Mouse (Mus musculus) left cerebral cortex, adult 8-10 months (tissue): Measurements from ENCODE around the gene Ppp1r1b. TPM values are rescaled to one million over a fixed set of nuclear protein-coding genes. Genes with fewer than 3 reads are reported as not detected.
A peak's percentile ranks its signal among the peaks of the same experiment; 100 is the strongest.

Experiments used
- DNase-seq, 2 experiments: peaks; one replicate each; pipeline ENCODE4 v3.0.0; 2022; ENCODE audit warnings: low spot score in 2 of 2
- total RNA-seq, 4 experiments: library from RNA; stranded (reverse); gene quantifications; 2 replicates each; pipeline ENCODE4 v1.2.4; 2022

Gene Ppp1r1b
- total RNA-seq, 4 experiments from 2014 or later, result 502 to 655 (median 573) TPM

- DNase-seq, result no peak
Measured at GRCm38 (mm10) chr11:98328371-98329069, 19.7 kb upstream of the Ppp1r1b start.

- peak in 1 of 2 experiments; percentile 81 for DNase-seq
Measured at GRCm38 (mm10) chr11:98329081-98329959, 18.9 kb upstream of the Ppp1r1b start, which contains the start of gene Neurod2. Gene Neurod2 (minus strand): TSS chr11:98329648.

DNA sequence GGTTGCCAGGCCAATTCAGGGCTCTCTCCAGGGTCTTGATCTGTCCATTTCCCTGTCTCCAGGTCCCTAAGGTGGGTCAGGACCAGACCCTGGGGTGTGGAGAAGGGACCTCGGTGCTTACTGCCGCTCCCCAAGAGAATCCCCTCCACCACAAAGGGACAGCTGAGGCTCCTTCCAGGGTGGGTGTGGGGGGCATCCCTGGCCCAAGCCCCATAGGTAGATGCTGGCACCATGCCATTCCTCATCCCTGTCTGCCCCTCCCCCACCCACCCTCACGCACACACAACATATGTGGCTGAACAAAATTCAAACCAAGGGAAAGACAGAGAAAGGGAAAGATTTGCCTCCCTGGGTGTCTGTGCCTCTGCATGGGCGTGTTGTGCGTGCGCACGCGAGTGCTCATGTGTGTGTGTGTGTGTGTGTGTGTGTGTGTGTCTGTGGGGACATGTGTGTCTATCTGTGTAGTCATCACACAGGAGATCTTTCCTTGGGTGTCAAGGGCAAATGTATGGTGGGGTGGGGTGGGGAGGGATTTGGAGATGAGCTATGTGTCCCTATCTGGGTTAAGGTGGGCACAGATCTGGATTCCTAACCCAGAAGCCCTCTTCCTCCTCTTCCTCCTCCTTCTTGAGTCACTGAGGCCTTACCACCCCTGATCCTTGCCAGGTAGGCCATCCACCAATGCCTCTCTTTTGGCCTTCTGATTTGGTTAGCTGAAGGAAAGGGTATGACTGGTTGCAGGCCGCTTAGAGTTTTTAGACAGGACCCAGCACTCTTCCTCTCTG is 18.1 kb upstream of the Ppp1r1b start:
- DNase-seq, result no peak

DNA sequence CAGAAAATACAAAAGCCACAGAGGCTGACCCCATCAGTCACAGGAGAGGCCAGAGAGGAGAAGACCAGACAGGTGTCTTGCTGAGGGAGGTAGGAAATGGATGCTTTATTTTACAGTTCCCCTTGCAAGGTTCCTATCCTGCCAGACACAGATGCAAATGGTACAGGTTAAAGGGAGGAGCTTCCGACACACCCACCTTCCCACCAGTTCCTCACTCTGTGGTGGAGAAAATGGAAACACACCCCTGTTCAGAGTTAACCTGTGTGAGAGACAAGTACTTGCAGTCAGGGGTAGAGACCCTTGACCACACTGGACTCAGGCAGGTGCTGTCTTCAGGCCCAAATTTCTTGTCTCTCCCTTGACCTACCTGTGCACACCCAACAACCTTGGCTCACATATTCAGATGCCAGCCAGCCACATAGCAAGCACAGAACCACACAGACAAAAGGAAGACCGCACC is 17.4 kb upstream of the Ppp1r1b start:
- DNase-seq, result no peak

DNA sequence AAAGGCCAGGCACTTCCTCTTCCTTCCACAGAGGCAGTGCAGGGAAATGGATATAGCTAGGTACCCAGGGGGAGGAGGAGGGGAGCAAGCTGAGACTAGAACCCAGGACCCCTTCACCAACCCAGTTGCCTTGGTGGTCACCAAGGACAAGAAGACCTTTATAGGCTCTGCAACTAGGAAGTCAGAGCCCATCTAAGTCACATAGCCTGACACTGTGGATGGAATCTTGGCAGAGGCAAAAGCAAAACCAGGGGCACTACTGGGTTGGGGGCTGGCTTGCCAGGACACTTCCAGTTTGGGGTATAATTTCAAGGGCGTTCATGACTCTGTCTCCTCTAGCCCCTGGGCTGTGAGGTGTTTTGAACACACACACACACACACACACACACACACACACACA is 16.8 kb upstream of the Ppp1r1b start:
- DNase-seq, result no peak

DNA sequence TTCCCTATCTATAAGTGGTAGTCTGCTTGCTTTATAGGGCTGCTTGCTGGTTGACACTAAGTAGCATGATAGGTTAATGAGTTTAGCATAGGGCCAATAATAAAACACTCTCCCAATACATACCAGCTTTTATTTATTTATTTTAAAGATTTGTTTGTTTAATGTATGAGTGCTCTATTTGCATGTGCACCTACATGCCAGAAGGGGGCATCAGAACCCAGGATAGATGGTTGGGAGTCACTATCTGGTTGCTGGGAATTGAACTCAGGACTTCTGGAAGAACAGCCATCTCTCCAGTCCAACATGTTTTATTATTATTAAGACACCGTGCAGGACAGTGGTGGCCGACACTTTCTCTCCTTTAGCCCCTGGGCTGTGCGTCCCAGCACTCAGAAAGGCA is 16.0 kb upstream of the Ppp1r1b start:
- DNase-seq, result no peak

DNA sequence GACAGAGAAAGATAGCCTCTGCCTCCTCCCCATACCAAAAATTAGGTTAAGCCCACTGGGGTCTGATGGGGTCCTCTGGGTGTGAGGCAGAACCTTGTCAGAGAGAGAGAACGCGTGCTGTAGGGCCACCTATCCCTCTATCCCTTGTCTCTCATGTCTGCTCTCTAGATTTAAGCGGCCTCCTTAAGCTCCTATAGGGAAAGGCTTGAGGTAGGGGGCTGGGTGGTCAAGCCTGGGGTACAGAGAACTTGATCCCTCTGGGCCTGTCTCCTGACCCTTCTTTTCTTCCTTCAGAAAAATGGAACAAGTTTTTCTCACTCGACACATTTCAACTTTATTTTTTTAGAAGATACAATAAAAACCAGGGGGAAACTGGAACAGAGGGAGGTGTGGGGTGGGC is 15.4 kb upstream of the Ppp1r1b start:
- no peak for DNase-seq

- DNase-seq, result no peak
Measured at GRCm38 (mm10) chr11:98333263-98333696, 14.9 kb upstream of the Ppp1r1b start.

GRCm38 (mm10) chr11:98333981-98334741 is 14.0 kb upstream of the Ppp1r1b start:
- no peak for DNase-seq

GRCm38 (mm10) chr11:98335250-98335649 is 13.0 kb upstream of the Ppp1r1b start:
- DNase-seq, result no peak

GRCm38 (mm10) chr11:98336245-98337107 is 11.7 kb upstream of the Ppp1r1b start:
- DNase-seq, result no peak

DNA sequence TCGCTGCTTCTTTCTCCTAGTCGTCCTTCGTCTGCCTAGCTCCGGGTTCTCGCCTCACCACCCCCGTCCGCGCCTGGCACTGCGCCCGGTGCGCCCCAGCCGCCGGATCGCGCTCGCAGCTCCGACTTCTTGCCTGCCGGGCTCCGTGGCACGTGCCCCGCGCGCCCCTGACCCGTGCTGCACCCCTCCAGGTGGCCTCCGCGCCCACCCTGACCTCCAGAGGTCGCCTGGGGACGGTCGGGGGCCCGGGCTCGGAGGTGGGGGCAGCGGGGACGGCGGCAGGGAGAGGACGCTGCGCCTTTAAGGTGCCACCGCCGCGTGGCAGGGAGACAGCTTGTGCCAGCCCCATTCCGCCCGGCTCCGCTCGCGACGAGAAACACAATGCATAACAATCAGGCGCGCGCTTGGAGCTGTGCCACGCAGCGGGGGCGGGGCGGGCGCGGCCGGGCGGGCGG is 9.7 kb upstream of the Ppp1r1b start:
- peak; percentile 81 to 86 for DNase-seq

DNA sequence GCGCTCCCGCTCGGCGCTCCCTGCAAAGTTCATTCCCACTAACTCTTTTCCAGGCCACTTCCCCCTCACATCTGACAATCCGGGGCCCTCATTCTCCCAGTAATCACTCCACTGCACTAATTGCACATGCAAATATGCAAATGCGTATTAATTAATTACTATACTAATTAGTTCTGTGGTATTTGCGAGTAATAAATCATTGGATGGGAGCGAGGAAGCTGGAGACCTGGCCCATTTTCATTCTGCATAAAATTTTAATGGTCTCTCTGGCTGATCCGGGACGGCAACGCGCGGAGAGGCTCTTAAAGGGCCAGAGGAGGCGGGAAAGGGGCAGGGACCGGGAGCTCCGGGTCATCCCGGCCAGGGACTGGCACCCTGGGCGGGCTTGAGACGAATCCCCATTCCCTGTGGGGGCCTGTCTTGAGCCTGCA is 9.1 kb upstream of the Ppp1r1b start:
- no peak for DNase-seq

DNA sequence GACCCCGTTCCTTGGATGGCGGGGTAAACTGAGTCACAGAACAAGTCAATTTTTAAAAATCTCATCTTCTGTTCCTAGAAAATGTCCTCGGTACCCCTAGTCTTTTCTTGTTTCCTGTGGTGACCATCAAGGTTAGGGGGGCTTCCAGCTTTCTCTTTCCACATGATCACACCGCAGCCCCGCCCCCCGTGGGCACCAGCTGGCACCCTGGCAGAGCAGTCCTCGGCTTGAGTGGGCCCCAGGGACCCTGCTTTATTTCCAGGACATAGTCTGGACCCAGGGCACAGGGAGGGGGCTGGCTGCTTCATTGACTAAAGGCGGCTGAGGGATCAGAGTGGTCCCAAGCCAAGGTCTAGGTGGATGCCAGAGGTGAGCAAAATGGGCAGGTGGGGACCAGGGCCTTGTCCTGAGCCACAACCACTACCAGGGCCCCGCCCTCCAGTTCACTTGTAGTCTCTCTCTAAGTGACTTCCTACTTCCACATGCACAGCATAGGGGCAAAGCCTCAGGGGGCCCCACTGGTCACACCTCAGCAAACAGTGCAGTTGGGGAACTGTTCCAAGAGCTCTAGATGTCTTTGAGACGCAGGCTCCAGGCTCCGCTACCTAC is 8.4 kb upstream of the Ppp1r1b start:
- no peak for DNase-seq

- no peak for DNase-seq
Measured at GRCm38 (mm10) chr11:98340597-98340996, 7.6 kb upstream of the Ppp1r1b start.

DNA sequence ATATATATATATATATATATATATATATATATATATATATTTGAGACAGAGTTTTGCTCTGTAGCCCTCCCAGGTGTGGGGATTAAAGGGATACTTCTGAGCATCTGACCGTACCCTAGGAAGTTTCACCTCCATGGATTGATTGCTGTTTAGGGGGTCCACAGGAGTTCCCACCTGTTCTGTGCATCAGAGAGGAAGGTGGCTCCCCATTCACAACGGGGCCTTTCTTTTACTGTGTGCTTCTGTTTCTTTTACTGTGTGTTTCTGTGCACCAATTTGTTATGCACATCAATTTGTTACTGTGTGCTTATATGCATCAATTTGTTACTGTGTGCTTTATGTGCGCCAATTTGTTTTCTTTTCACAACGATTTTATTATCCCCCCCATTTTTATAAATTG is 7.0 kb upstream of the Ppp1r1b start:
- no peak for DNase-seq

- peak; percentile 84 to 99 for DNase-seq
Measured at GRCm38 (mm10) chr11:98342000-98342945, 5.9 kb upstream of the Ppp1r1b start.

- peak in 1 of 2 experiments; percentile 87 for DNase-seq
Measured at GRCm38 (mm10) chr11:98345253-98345652, 3.0 kb upstream of the Ppp1r1b start.
